Mouse (Mus musculus): ENCODE measurements around the gene Rad17.
A peak's percentile ranks its signal among the peaks of the same experiment; 100 is the strongest.

Rad17 gene

DNA sequence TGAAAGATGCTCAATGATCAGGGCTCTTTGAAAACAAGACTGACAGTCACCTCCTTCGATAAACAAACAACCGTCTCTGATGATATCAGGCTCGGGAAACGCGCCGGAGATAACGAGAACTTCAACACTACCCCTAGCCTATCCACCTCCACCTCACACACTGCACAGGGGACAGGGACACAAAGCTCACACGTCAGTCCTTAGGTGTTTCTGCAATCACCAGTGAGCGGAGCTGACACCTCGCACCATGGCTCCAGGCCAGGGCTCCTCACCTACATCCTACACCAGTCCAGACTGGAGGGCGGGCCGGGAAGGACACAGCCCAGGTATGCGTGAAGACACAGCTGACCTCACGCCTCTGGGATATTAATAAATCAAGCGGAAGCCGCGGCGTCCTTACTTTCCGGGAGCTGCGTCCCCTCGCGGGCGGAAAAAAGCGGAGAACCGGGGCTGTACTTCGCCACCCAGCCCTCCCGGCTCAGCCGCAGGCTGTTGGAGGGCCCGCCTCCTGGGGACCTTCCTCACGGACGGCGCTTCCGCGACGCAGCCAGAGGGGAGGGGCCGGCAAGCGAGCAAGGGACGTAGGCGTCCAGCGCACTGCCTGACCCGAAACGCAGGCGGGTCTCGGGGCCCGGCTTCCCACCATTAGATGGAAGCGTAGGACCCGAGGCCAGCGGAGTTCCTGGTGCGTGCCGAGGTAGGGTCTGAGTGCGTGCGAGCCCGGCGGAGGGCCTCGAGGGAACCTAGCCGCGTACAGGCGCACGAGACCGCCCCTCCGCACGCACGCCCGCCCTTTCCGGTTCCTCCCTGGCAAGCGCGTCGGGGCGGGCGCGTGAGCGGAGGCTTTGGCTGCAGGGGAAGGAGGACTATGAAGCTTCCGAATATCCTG lies at the start of gene Rad17, which contains the start of gene Ak6:
Gene Rad17 (minus strand): TSS at position 502 of the 889 bp plus-strand sequence.
Gene Ak6 (plus strand): TSS at position 430 of the 889 bp plus-strand sequence.
- DNase-seq (ENCODE audit: low spot score): peak; percentile 98

DNA sequence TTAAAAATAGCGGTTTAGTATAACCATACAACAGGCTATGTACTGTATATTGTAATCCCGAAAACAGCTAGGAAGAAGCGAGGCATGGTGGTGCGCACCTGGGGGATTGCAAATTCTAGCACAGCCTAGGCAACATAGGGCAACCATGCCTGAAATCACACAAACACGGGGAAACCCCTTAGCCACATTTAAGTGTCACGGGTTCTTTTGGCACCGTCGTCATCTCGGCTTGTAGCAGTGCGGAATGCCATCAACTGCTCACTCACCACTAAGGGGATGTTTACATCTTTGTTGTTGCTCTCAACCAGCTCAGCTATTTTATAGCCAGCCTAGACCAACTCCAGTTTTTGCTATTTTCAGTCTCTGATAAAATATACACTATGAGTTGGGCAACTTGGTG lies 48.0 kb upstream of the Rad17 start:
- DNase-seq (ENCODE audit: low spot score): no peak

DNA sequence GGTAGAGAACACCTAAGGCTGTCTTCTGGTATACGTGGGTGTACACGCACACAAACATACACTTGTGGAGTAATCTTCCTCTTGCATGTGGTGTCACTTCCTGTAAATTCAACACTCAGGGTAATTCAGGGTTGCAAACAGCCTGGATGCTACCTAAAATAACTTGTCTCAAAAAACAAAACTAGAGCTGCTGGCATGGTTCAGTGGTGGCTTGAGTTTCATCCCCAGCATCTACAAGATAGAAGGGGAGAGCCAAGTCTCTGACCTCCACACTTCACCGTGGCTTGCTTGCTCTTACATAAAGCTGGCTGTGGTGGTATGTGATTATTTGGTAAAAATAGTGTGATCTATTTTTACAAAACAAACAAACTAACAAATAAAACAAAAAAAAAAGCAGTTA lies 46.7 kb upstream of the Rad17 start:
- no peak for DNase-seq (ENCODE audit: low spot score)

DNA sequence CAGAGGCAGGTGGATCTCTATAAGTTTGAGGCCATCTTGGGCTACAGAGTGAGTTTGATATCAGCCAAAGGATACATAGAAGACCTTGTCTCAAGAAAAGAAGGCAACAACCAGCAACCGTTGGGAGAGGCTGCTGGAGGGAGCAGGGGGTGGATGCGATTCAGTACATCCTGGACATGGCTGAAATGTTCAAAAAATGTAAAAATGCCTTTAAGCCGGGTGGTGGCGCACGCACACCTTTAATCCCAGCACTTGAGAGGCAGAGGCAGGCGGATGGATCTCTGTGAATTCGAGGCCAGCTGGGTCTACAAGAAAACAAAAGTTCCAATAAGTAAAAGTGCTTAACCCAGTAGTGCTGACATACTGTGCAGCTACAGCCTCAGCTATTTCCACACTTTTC lies 36.7 kb upstream of the Rad17 start:
- DNase-seq (ENCODE audit: low spot score): no peak

DNA sequence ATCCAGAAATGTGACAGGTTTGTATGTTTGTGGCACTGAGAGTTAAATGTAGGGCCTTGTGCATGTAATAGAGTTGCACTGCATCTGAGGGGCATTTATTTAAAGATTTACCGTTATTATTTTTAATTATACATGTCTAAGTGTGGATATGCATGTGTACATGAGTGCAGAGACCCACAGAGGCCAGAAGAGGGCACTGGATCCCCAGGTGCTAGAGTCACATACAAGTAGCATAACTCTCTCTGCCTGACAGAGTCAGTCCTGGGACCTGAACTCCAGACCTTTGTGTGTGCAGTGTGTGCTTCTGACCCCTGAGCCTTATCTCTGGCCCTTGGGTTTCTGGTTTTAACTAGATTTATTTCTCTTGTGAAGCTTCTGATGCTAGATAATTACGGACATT lies 33.5 kb upstream of the Rad17 start:
- no peak for DNase-seq (ENCODE audit: low spot score)

DNA sequence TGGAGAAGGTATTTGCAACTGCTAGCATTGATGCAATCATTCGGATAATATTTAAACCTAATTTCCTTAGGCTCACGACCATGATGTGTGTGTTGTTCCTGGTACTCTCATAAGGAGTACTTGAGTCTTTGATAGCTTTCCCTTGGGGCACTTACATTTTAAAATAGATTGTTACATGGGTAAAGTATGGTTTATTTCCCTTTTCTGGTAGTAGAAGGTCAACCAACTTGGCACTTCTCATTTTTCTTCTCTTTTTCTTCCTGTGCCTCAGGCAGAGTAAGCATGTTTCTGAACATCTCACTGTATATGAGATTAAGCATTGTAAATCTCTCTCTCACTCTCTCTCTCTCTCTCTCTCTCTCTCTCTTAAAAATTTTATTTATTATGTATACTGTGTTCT lies 32.0 kb upstream of the Rad17 start:
- DNase-seq (ENCODE audit: low spot score): no peak

DNA sequence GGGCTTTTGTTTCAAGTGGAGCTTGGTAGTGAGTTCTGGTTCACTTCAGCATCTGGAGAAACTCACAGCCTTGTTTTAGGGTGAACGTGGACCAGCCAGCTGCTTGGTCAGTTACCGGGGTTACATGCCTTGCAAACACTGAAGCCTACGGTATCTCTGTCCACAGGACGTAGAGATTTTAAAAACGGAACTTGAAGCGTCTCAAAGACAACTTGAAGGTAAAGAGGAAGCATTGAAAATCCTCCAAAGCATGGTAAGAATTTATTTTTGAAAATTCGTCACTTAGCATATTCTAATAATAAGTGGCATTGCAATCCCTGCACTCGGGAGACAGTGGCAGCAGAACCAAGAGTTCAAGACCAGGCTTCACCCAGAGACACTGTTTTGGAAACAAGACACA lies 30.8 kb upstream of the Rad17 start:
- no peak for DNase-seq (ENCODE audit: low spot score)

DNA sequence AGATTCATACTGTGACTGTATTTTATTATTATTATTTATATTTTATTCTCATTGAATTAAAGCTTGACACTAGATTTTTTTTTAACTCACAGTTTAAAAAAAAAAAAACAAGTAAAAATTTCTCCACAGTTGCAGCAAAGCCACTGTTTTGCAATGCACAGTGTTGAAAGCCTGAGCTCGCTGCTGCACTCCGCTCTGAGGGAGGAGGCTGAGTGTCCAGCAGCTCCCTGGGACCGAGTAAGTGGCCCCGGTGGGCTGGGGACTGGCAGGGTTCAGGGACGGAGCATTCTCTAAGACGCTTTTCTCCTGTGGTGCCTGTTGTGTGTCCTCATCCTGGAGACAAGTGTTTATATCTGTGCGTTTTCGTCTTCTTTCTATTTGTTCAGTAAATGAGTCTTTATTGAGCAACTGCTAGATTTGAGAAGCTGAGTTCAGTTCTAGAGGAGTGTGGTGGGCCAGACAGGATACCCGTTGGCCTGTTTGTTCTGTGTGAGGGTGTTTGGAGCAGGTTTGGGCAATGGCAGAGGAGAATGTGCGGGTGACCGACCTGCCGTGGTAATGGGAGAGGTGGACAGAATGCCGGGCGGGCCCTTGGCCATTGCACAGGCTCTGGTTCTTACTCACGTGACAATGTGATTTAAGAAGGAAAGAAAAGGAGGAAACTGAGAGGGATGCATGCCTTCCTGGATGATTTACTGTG lies 25.2 kb upstream of the Rad17 start:
- no peak for DNase-seq (ENCODE audit: low spot score)

DNA sequence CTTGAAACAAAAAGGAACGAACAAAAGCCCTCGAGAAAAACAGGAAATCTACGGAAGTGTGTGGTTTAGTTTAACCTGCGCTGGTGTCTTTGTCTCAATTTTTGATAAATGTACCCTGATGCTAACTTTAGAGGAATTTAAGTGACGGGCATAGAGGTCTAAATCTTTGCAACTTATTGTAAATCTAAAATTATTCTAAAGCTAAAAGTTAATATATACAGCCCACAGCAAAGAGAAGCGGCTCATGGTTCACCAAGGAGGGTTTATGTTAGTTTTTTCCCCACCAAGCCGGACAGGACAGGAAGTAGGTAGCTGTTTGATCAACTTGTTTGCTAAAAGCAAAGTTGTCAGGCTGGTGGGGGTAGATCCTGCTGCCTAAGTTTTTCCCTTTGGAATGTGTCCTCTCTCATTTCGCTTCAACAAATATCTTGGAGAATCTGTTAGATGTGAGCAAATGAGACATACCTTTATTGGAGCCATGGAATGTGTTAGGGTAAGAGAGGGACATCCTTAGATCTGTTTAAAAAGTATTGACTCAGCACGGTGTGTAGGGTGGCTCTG lies 19.4 kb upstream of the Rad17 start:
- DNase-seq (ENCODE audit: low spot score): no peak

DNA sequence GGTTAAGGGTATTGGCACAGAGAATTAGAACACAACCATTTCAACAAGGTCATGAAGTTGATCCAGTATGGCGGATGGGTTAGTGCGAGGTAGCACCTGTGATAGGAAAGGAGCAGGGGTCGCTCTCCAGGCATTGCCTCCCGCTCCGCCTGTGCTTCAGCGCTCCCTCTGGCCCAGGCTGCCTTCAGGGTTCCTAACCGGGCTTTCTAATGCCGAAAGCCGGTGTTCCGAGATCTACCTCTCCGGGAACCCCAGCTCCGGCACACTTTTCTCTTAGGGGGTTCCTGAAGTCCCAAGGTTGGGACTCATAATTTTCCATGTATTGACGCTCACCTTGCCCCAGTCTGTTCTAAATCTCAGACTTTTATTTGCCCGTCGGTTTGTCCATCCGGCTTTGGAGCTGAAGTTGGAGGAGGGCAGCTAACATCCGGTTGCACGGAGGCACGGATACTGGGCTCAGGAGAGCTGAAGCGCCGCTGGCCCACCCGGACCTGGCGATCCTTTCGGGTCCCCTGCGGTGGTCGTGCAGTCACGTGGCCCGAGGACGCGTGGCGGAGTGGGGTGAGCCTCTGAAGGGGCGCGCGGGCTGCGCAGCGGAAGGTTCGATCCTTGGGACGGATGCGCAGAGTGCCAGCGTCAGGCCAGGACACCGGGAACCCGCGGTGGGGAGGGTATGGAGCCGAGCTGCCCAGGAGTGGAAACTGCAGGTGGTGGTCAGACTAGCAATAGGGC lies 18.6 kb upstream of the Rad17 start, which contains the start of gene Ccdc125:
Gene Ccdc125 (plus strand): TSS at position 427 of the 732 bp plus-strand sequence.
- no peak for DNase-seq (ENCODE audit: low spot score)

DNA sequence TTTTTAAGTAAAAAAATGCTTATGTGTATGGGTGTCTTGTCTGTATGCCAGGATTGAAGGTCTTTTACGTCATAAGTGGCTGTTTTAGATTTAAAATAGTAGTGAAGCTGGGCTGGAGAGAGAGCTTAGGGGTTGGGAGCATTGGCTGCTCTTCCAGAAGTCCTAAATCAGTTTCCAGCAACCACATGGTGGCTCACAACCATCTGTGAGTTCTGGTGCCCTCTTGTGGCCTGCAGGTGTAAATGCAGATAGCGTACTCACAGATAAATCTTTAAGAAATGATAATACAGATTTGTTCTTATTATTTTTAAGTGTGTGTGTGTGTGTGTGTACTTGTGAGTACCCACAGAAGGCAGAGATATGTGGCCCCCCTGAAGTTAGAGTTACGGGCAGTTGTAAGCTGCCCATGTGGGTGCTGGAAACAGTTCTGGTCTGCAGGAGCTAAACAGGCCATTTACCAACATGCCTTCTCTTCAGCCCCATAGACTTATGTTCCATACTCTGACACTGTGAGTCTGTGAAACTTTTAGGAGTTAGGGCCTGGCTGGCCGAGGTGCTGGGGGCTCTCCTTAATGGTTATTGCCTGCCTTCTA lies 9.1 kb upstream of the Rad17 start:
- peak; percentile 85 for DNase-seq (ENCODE audit: low spot score)

DNA sequence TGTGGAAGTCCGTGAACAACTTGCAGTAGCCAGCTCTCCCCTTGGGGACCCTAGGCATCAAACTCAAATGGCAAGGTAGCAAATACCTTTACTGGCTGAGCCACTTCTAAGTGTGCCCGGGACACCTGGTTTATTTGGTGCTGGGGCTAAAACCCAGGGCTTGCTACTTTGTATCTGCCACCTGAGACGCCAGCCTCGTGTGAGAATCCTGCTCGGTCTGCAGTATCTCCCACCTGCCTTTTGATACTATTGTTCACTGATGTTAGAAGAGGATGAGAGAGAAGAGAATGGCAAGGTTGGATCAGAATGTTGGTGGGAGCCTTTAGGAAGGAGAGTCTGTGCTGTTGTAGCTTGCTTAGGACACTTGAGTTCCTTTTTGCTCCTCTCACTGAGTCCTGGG lies 7.2 kb upstream of the Rad17 start:
- no peak for DNase-seq (ENCODE audit: low spot score)

DNA sequence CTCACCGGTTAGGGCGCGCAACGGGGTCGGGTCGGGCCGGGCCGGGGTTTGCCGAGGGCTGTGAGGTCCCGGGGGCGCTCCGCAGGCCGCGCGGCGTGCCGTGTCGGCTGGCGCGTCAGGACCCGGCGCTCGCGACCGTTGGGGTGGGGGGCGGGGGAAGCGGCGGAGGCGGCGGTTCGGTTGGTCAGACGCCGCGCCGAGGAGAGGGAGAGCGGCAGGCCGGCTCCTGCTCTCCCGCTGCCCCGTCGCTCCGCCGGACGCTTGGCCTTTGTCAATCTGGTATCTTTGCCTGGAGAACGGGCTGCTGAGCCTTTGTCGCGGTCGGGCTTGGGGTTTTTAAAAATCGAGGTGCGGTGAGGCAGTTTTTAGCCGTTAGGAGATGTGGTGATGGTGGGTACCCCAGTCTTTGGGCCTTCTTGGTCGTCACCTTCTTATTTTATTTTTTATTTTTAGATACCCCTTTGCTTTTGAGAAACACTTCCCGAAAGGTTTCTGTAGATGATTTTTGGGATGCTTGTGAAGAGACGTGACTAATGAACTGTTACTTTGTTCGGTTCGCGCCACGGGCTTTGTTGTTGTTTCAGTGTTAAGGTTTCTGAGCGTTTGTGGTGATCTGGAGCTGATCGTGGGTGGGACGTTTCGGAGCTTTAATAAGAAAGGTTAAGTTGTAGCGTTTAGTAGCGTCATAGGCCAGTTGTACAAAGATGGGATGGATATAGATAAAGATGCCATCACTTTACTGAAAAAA lies 762 bp upstream of the Rad17 start, which contains the start of gene Taf9:
Gene Taf9 (plus strand): TSS at position 141 of the 748 bp plus-strand sequence.
- DNase-seq (ENCODE audit: low spot score): no peak

DNA sequence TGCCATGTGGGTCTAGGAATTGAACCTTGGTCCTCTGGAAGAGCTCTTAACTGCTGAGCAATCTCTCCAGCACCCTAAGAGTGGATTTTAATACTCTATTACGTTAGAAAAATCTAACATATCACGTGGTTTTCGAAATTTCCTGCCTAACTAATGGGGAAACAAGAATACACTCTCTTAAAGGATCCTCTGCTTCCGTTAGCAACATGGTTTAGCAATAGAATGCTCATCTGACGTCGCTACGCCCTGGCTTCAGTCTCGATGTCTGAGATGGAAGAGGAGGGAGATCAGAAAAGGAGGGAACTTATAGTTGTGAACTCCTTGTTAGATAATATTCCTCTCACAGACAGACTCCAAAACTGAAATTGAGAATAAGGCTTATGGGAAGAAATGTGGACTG lies 2.6 kb downstream of the Rad17 start:
- no peak for DNase-seq (ENCODE audit: low spot score)

DNA sequence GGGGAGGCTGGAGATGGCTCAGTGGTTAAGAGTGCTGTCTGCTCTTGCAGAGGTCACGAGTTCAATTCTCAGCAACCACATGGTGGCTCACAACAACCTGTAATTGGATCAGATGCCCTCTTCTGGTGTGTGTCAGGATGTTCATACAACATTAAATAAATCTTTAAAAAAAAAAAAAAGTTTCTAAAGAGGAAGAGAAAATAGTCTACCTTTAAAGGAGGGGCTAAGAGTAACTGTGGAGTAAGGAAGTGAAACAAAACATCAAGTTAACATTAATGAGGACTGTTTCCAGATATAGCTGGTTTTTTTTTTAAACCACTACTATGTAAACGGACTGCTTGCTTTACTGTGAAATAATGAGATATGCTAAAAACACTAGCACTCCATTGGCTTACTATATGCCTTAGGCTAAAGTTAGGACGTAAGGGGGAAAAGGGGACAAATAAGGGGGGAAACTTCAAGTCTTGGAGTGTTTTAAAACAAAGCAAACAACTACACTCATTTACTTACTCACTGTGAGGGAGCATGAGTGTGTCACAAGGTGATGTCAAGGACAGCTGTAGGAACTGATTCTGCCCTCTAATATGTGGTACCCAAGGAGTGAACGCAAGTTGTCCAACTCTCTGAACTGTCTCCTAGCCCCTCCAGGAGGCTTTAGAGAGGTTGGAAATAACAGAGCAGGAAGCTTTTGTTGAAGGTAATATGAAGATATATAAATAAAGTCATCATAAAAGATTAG lies 8.2 kb downstream of the Rad17 start:
- DNase-seq (ENCODE audit: low spot score): no peak

DNA sequence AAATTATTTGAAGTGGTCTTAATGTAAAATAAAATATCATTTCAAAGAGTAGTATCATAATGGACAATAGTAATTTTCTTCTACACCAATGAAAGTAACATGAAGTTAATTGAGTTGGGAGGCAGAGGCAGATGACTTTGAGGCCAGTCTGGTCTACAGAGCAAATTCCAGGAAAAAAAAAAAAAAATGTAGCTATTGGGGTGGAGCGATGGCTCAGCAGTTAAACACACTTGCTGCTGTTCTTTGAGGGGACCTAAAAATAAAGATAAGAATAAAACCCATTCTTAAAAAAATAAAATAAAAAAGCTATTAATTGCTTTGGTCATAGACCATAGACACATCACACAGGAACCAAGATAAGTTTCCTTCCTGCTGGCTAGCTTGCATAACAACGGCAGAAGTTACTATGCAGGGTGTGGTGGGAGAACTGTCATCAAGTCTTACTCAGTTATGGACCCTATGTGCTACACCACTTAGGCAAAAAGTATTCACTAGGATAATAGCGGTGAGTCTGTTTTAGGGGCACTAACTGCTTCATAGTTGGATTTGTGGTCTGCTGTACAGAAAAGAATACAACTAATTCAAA lies 16.7 kb downstream of the Rad17 start:
- no peak for DNase-seq (ENCODE audit: low spot score)

DNA sequence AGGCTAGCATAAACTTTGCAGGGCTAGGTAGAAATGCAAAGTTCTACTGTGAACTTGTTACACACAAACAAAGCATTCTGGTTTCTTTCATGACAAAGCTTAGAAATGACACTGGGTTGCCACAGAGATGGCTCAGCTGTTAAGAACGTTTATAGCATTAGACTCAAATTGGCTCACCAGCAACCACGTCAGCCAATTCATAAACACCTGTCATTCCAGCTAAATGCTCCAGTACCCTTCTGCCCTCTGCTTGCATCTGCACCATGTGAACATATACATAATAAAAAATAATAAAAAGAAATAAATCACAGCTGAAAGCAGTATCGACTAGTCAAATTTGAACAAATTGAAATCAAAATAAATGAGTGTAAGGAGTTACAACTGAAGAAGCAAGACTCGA lies 28.6 kb downstream of the Rad17 start:
- DNase-seq (ENCODE audit: low spot score): no peak

DNA sequence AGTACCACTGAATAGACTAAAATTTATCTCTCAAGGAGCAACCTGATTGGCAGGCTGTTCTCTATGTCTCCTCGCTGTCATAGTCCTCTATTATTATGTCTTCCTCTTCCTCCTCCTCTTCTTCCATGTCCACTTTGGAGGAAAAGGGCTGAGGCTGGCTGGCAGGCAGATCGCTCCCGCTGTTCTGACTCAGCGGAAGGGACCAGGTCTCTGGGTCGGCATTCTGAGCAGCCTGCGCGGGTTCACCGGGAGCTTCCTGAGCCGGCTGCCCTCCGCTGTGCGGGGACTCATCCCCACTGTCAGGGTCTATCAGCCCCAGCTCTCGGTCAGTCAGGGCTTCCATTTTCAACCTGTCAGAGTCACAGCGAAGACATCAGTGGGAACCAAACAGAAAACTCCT lies 33.3 kb downstream of the Rad17 start:
- DNase-seq (ENCODE audit: low spot score): no peak

DNA sequence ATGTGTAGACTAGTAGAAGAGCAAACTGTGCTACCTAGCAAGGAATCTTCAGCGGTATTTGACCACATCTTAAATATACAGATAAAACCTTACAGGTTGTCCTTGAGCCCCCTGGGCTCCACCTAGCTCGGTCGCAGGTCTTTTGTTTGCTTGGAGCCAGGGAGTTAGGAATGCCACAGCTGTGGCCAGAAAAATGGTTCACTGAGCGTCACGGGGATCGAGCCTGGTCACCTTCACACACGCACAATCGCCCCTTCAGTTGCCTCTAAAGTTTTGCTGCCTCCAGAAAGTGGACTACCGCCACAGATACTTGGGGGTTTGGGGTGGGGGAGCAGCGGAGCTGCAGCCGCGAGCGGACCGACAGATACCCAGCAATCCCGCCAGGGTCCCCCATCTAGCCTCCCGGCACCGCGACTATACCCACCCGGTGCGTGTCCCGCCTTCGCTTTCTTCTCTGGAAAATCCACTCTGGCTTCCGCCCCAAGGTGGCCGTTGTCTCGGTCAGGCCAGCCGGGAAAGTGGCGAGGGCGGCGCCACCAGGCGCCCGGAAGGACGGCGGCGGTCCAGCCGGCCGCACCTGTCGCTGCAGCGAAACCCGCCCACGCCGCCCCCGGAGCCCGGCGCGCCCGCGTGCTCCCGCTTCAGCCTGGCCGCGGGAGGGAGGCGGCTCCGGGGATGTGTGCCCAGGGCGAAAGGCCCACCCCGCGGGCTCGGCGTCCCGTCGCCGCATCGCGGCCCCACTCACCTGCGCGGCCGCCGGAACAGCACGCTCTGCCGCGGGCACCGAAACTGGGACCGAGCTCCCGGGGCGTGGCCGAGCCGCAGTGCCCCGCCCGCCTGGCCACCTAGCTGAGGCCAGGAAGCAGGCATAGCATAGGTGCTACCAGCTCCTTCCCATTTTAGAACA lies 34.4 kb downstream of the Rad17 start, which contains the start of gene Marveld2:
Gene Marveld2 (minus strand): TSS at position 791 of the 907 bp plus-strand sequence.
- no peak for DNase-seq (ENCODE audit: low spot score)
